Mouse (Mus musculus): Measurements from ENCODE around the gene Itgb3. TPM values are rescaled to one million over a fixed set of nuclear protein-coding genes. Genes with fewer than 3 reads are reported as not detected.

Itgb3 gene
- total RNA-seq, 2 experiments from 2014 or later = 1.1 to 1.8 TPM

DNA sequence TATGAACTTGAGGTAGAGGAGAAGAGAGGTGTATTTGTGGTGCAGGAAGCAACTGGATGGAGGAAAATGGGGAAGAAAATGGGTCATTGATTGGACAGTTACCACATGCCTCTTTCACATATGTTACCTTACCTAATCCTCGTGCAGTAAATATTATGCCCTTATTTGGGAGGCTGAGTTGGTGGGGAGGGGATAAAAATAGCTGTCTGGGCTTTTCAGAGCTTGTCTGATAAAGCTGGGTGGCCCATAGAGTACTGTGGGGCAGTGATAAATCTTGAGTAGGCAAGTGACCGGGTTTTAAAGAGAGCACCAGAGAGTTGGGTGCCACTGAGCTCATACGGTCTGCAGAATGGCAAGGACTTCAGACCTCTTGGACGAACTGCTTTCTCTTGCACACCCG, 8.4 kb downstream of the Itgb3 start:
- no peak for DNase-seq (ENCODE audit: extremely low spot score in 1 of 2, low spot score in 1 of 2)

DNA sequence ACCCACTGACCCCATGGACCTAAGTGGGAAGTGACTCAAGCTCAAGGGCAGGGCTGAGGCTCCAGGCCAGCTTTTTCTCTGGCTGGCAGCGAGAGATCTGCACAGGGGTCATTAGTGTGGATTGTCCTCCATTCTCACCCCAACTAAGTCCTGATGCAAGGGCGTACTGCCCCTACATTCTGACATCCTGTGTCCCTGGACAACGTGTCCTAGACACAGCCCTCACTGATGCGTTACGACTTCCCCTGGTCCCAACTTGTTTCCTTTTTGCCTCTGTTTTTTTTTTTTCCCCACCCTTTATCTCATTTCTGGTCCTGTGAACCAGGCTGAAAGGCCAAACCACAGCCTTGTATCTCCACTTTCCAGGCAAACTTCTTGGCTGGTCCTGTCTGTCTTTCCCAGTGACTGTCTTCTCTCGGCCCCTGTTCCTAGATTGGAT, 10.9 kb downstream of the Itgb3 start:
- no peak for DNase-seq (ENCODE audit: extremely low spot score in 1 of 2, low spot score in 1 of 2)

DNA sequence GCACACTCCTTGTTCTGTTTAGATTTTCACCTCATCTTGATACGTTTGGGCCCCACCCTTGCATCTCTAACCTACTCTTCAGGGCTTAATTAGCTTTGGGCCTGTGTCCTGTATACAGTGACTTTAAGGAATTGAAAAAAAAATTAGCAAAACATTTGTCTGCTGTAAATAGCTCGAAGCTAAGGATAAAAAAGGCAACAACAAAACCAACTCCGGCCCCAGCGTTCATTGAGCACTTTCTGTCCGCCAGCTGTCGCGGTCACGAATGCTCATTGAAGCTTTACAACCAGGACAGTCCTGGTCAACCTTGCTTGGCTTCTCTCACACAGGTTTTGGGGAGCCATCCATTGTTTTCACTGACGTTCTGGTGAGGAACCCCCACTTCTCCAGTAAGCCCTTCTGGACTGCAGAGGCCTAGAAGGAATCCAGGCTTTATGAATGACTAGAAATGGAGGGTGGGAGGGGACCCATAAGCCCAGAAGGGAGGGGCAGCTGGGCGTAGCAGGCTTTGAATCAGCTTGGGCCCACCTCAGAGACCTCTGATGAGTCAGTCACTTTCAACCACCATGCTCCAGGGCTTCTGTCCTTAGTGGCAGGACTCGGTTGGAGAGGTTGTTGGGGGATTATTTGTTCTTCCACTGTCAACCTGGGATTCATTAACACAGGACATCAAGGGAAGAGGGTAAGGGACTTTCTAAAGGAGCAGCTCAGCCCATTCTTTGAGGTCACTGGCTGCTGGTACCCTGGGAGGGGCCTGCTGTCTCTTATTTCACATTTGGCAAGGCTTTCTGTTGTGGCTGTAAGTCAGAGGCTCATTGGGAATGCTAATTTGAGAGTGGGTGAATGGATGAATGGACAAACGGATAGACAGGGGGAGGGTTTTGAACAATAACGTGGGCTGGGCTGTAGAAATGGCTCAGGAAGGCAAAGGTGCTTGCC, 11.6 kb downstream of the Itgb3 start:
- DNase-seq (ENCODE audit: extremely low spot score in 1 of 2, low spot score in 1 of 2) = no peak

DNA sequence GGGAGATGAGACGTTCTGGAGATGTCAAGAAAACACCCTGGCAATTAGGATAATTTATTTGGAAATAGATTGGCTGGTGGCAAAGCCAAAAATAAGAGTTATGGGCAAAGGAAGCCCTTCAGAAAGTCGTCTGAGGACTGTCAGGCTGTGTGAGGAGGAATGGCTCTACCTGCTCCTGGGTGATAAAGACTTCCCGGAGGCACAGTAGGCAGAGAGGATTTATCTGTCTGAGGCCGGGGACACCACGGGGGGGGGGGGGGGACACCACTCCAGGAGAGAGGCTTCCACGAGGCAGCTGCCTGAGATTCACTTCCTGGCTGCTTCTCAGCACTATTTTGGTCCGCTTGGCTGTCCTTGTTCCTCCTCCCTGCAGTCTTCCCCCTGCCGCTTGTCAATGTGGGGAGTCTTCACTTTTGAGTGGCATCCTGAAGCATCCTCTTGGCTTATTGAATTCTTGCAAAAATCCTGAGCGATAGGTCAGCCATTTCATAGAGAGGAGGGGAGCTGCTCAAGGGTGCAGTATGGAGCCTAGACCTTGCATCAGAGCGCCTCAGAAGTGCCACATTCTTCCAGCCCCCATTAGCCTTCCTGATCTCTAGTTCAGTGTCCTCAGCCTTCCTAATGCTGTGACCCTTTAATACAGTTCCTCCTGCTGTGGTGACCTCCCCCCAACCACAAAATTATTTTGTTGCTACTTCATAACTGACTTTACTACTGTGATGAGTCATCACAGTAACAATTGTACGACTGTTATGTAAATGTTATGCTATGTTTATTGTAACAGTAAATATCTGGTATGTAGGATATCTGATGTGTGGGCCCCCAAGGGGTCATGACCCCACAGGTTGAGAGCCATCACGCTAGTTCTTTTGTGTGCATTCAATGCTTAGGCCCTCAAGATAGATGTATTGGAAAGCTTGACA, 14.5 kb downstream of the Itgb3 start:
- DNase-seq (ENCODE audit: extremely low spot score in 1 of 2, low spot score in 1 of 2) = no peak

DNA sequence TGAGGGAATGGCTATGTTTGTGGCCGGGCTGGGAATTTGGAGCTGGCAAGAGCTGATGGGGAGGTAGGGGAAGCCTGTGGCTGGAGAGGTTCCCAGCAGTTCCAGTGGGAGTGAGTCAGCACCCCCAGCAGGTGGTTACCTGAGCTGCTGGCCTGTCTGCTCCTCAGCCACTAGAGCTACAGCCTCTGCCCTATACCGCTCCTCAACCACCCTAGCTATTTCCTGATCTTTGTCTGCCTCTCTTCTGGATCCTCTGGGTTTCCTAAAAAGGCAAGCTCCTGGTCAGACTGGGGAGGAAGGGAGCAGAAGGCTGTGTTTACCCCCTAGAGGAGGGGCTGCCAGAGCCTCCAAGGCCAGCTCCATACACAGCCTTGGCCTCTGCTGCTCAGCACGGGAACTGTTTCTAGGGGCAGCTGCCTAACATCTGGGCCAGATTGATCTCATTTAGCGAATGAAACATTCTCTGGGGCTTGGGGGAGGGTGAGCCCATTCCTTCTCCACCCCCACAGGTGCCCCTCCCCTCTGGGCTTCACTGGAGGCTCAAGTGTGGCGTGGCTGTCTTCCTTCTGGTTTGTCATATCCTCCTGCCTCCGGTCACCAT, 17.1 kb downstream of the Itgb3 start:
- no peak for DNase-seq (ENCODE audit: extremely low spot score in 1 of 2, low spot score in 1 of 2)

DNA sequence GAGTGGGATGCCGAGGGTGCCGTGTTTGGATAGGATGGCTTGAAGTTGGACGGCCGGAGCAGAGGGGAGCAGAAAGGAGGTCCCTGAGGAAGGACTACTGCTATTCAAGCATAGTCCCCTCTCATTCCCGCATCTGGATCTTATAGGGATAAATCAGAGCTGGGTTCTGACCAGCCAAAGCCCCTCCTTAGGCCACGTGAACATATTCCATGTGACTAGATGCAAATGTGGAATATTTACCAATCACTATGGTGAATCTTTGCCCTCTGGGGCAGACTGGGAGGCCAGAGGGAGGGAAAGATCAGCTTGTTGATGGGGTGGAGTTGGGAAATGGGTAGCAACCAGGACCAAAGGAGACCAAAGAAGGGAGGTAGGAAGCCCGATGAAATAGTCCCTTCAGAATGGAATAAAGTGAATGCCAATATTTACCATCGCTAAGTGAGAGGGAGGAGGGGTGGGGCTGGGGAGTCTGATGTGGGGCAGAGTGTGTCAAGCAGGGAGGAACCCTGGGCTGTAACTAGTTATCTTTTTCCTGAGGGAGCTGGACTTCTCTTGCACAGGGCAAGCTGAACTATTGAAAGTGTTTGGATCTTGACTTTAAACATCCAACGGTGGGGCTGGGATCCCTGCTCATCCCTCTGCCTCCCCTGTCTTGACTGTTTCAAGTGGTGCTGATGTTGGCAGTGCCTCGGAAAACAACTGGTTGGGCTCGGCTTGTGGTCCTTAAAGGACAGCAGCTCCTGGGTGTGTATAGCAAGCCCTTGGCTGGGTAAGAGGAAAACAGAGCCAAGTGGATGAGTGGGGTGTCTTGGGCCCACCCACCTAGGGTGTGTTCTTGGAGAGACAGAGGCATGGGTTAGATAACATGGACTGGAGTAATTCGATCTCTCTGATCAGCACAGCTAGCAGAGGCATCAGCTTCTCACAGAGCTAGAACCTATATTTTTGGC, 17.9 kb downstream of the Itgb3 start:
- DNase-seq (ENCODE audit: extremely low spot score in 1 of 2, low spot score in 1 of 2) = no peak

DNA sequence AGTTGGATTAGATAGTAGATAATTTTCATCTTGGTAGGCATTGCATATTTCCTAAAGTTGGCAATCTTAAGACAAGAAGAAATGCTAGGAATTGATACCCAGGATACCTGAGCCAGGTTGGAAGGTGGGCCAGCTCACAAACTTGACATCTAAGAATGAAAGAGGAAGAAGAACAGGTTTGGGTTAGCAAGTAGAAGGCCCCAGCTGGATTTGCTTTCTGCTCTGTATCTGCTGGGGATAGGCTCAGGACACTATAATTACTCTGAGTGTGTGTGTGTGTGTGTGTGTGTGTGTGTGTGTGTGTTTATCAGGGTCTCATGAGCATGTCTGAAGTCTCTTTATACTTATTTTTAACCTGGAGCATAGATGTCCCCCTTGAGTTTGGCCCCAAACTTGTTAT, 18.8 kb downstream of the Itgb3 start:
- DNase-seq (ENCODE audit: extremely low spot score in 1 of 2, low spot score in 1 of 2) = no peak

DNA sequence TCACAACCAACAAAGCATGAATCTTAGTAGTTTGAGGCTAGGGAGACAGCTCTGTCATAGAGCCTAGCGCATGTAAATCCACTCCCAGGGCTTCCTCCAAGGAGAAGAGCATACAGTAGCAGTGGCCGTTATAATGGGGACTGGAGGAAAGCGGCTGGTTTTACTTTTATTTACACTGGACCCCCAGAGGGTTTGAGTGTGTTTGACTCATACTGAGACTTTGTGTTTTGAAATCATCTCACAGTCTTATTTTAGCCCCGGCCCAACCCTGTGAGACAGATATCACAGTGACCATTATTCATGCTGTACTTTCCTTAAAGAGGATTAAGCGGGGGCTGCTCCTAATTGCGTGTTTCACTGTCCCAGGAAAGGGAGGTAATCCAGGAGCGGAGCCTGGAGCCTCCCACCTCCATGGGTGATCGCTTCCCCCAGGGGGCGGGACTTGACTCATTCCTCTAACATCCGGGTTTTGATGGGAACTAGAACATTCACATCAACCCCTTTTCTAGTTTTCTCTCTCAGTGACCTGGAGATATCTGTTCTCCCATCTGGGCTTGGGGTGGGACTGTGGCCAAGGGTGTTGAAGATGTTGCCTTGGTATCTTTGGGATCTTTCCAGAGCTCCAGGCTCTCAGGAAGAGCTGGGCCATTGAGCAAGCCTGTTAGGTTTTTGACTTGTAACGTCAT, 20.0 kb downstream of the Itgb3 start:
- no peak for DNase-seq (ENCODE audit: extremely low spot score in 1 of 2, low spot score in 1 of 2)

DNA sequence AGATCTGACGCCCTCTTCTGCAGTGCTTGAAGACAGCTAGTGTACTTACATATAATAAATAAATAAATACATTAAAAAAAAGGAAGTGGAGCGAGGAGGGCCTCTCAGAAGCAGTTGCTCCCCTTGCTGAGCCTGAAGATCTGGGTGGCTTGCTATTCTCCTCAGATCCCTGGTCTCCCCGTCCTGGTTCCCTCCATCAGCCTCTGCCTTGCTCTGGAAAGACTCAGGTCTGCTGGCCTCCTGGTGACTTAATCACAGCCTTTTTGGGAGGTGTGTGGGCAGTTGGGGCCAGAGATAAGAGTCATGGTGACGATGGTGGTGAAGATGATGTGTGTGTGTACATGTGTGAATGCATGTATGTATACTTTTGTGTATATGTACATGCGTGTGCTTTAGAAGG, 20.8 kb downstream of the Itgb3 start:
- no peak for DNase-seq (ENCODE audit: extremely low spot score in 1 of 2, low spot score in 1 of 2)

DNA sequence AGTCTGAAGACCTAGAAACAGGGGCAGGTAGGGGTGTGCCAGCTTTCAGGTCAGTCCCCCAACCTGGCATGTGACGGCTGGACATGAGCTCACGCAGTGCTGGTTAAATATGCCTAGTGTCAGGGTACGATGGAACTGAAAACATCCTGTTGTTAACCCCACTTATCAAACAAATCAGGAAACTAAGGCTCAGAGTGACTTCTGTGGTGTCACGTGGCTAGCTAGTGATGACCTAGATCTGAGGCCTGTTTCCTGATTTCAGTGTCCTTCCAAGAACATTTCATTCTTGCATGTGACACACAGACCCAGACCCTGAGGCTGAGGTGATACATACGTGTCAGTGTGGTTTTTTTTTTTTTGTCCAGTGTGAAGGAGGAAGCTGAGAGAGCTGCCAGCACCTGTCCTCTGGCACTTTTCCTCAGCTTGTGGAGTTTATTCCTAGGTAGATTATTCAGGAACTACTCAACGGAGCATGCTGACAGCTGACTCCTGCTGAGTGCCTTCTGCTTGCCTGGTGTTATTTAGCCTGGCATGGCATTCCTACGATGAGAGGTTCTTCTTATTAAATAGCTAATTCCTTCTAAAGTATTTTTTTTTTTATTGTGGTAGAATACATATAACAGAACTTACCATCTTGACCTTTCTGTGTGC, 22.5 kb downstream of the Itgb3 start:
- no peak for DNase-seq (ENCODE audit: extremely low spot score in 1 of 2, low spot score in 1 of 2)

DNA sequence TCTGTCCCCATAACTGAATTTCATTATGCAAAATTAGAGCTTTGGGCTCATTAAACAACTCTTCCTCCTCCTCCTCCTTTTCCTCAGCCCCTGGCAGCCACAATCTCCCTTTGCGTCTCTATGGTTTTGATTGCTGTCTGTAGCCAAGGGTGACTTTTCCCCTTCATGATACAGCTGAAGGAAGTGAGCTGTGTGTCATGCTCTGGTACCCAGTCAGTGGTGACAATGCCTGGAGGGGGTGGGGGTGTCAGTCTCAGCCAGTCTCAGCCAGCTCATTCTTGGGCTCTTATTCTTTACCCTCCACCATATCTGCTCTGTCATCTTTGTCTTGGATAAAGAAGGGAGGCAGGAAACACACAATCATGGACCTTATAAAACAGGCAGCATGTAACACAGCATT, 23.5 kb downstream of the Itgb3 start:
- no peak for DNase-seq (ENCODE audit: extremely low spot score in 1 of 2, low spot score in 1 of 2)

DNA sequence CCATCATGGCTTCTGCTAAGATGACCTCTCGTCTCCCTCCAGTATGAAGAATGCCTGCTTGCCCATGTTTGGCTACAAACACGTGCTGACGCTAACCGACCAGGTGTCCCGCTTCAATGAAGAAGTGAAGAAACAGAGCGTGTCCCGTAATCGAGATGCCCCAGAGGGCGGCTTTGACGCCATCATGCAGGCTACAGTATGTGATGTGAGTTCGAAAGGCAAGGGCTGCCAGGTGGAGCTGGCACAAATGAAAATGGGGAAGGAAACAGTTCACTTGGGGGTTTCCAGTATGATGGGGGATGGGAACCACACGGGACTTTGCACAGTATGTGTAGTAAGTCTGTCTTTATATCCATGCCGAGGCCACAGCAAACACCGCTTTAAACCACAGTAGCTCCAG, 29.2 kb downstream of the Itgb3 start:
- DNase-seq (ENCODE audit: extremely low spot score in 1 of 2, low spot score in 1 of 2) = no peak

DNA sequence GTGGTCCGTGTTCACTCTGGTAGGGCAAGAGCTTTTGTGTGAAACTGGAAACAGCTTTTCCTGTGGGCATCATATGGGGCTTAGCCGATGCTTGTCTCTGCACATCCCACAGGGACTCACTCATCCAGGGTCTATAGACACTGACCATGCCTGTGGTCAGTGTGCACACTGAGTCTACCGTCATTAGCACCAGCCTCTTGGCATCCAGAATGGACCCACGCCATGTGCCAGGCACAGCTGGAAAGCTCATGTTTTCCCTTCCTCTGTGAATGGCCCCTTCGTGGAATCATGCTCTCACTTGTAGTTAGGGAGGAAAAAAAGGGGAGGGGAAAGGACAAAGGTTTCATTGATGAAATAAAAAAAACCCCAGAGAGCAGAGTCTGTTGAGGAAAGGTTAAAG, 30.2 kb downstream of the Itgb3 start:
- DNase-seq (ENCODE audit: extremely low spot score in 1 of 2, low spot score in 1 of 2) = no peak

DNA sequence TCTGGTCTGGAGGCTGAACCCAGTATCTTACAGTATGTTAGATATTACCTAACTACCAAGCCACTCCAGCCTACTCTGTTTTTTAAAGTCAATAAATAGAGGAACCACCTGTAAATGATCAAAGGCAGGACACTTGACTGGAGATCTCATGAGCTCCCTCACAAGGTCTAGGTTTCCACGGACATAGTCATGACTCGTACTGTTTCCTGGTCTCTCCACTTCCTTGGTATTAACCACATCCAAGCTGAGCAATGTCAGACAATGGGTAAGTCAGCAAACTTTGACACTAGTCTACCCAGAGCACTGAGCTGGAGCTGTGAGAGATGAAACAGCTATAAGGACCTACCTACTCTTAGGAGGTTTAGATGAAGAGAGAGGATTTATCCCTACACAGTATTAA, 31.1 kb downstream of the Itgb3 start:
- DNase-seq (ENCODE audit: extremely low spot score in 1 of 2, low spot score in 1 of 2) = no peak

DNA sequence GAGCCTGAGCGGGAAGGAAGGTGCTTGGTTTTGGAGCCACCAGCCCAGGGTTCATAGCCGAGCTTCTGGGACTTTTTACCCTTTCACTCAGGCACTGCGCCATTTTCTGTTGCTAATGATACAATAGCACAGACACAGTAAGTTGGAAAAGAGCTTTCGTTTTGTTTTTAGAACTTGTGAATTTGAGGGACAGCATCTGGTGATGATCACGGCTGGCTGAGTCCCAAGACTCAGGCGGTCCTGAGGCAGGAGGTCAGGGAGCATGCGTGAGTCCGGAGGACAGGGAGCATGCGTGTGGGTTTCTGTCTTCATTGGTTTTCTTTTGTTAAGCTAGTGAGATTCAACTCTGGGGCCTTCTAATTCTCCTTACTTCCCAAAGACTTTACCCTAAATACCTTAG, 31.8 kb downstream of the Itgb3 start:
- no peak for DNase-seq (ENCODE audit: extremely low spot score in 1 of 2, low spot score in 1 of 2)

DNA sequence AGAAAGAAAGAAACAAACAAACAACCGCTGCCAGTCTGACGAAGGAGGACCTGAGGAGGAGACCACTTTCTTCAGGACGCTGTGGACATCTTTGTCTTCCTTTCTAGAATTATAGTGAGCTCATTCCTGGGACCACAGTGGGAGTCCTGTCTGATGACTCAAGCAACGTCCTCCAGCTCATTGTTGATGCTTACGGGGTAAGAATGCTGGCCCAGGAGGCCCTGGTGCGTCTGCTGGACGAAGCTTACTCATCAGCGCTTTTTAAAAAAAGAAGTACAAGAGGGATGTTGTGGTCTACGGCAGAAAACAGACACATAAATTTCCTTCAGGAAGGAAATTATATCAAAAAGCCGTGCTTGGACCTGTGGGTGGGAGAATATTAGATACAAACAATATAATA, 33.1 kb downstream of the Itgb3 start:
- no peak for DNase-seq (ENCODE audit: extremely low spot score in 1 of 2, low spot score in 1 of 2)

DNA sequence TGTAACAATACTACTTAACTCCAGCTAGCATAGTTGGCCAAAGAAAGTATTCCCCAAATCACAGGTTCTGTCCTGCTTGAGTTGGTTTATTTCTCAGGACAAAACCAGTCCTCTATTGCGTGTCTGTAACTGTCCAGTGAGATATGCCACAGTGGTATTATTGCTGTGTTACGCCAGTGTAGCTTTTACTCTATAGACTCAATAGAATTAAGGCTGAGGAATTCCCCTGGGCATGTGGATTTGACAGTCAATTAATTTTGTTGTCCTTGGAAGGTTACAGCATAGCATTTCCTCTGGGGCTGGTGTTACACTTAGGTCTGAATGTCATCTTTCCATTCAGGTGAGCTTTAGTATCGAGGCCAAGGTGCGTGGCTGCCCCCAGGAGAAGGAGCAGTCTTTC, 35.4 kb downstream of the Itgb3 start:
- no peak for DNase-seq (ENCODE audit: extremely low spot score in 1 of 2, low spot score in 1 of 2)

DNA sequence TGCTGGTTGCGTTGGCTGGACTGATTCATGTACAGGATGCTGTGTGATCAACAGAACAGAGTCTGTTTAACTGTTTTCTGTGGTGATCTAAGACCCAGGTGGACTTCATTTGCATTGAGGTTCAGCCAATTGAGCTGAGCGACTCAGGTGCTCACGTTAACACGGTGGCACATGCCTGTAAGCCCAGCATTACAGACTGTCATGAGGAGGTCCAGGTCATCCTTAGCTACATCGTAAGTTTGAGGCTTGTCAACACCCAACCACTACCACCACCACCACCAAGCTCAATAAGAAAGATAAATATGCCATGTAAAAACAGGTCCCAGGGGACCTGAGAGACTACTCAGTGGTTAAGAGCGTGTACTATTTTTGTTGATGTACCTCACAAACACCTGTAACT, 37.6 kb downstream of the Itgb3 start:
- no peak for DNase-seq (ENCODE audit: extremely low spot score in 1 of 2, low spot score in 1 of 2)

DNA sequence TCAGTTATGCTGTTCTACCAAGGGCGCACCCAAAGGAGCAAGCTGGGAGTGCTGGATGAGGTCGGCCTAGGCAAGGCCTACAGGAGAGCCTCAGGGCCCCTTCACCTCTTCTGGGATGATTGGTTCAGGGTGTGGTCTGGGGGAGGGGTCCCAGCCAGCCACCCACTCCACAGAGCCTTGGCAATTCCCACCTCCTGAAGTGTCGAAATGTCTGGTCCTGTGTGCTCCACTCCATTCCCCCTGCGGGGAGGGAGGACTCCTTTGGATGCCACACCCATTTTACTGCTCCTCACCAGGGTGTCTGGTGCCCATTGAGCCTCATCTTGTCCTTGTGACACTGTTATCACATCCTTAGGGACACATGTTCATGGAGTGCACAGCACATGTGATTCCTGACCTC, 38.4 kb downstream of the Itgb3 start:
- no peak for DNase-seq (ENCODE audit: extremely low spot score in 1 of 2, low spot score in 1 of 2)
